Mouse (Mus musculus): ENCODE measurements around the gene Gm5269. TPM values are rescaled to one million over a fixed set of nuclear protein-coding genes. Genes with fewer than 3 reads are reported as not detected.

Gene Gm5269
- polyA plus RNA-seq, 1 experiment from 2014 or later, result not detected

GRCm38 (mm10) chr1:45924516-45924915, 34.4 kb upstream of the Gm5269 start:
- Histone ChIP-seq H3K9me3 (replicated peaks; ENCODE audit: low read length) (no peaks in the 10 kb centered on the region), H3K9ac (ENCODE audit: low read depth, low read length) (peak overlapping the region; percentile 58), H3K4me3 (replicated peaks; ENCODE audit: low read depth, low read length) (peak overlapping the region; percentile 52), H3K36me3 (ENCODE audit: insufficient read depth, low read length) (no peaks in the 10 kb centered on the region), H3K27ac (no peak overlapping the region), H3K4me1 (replicated peaks; ENCODE audit: insufficient read depth, low read length) (no peaks in the 10 kb centered on the region), H3K4me2 (ENCODE audit: low read length) (peak overlapping the region; percentile 66), H3K27me3 (ENCODE audit: insufficient read depth, low read length) (no peaks in the 10 kb centered on the region)
- ATAC-seq (replicated peaks; ENCODE audit: low FRiP score, low read depth) (no peak), DNase-seq (ENCODE audit: low spot score) (no peak)
- 45% methylated on average over 7 of the region's 7 CpGs for WGBS
- no peak for TF ChIP-seq CTCF (IDR thresholded peaks at IDR 0.05; ENCODE audit: low read depth)

- no peak overlapping the region for H3K9ac ChIP-seq (ENCODE audit: low read depth, low read length)
- H3K4me2 ChIP-seq (ENCODE audit: low read length), result peak overlapping the region; percentile 66
- H3K27ac ChIP-seq, result no peak overlapping the region
- no peak for TF ChIP-seq CTCF (IDR thresholded peaks at IDR 0.05; ENCODE audit: low read depth)
- H3K36me3 ChIP-seq (ENCODE audit: insufficient read depth, low read length), result no peaks in the 10 kb centered on the region
- peak overlapping the region; percentile 52 for H3K4me3 ChIP-seq (replicated peaks; ENCODE audit: low read depth, low read length)
- DNase-seq (ENCODE audit: low spot score) (no peak), ATAC-seq (replicated peaks; ENCODE audit: low FRiP score, low read depth) (no peak)
- WGBS, result 38% methylated on average over 4 of the region's 4 CpGs
- no peaks in the 10 kb centered on the region for H3K4me1 ChIP-seq (replicated peaks; ENCODE audit: insufficient read depth, low read length)
- no peaks in the 10 kb centered on the region for H3K9me3 ChIP-seq (replicated peaks; ENCODE audit: low read length)
- no peaks in the 10 kb centered on the region for H3K27me3 ChIP-seq (ENCODE audit: insufficient read depth, low read length)
These were observed 33.2 kb upstream of the Gm5269 start for GRCm38 (mm10) chr1:45923306-45923705.

GRCm38 (mm10) chr1:45920703-45921102, 30.6 kb upstream of the Gm5269 start:
- H3K4me1 ChIP-seq (replicated peaks; ENCODE audit: insufficient read depth, low read length), result no peaks in the 10 kb centered on the region
- H3K27me3 ChIP-seq (ENCODE audit: insufficient read depth, low read length), result no peaks in the 10 kb centered on the region
- H3K9me3 ChIP-seq (replicated peaks; ENCODE audit: low read length), result no peaks in the 10 kb centered on the region
- ATAC-seq (replicated peaks; ENCODE audit: low FRiP score, low read depth) (no peak), DNase-seq (ENCODE audit: low spot score) (no peak)
- H3K4me2 ChIP-seq (ENCODE audit: low read length), result no peak overlapping the region
- WGBS, result 62% methylated on average over 3 of the region's 3 CpGs
- no peak overlapping the region for H3K27ac ChIP-seq
- no peak overlapping the region for H3K9ac ChIP-seq (ENCODE audit: low read depth, low read length)
- no peak overlapping the region for H3K4me3 ChIP-seq (replicated peaks; ENCODE audit: low read depth, low read length)
- TF ChIP-seq CTCF (IDR thresholded peaks at IDR 0.05; ENCODE audit: low read depth), result no peak
- H3K36me3 ChIP-seq (ENCODE audit: insufficient read depth, low read length), result no peaks in the 10 kb centered on the region

- TF ChIP-seq CTCF (IDR thresholded peaks at IDR 0.05; ENCODE audit: low read depth), result no peak
- no peak for ATAC-seq (replicated peaks; ENCODE audit: low FRiP score, low read depth)
- WGBS, result 95% methylated on average over 1 of the region's 1 CpGs
These were observed 29.7 kb upstream of the Gm5269 start for GRCm38 (mm10) chr1:45919752-45920151.

GRCm38 (mm10) chr1:45917136-45917803, 27.2 kb upstream of the Gm5269 start:
- Histone ChIP-seq H3K27ac (no peak overlapping the region), H3K4me1 (replicated peaks; ENCODE audit: insufficient read depth, low read length) (no peaks in the 10 kb centered on the region), H3K4me3 (replicated peaks; ENCODE audit: low read depth, low read length) (no peak overlapping the region), H3K9me3 (replicated peaks; ENCODE audit: low read length) (no peaks in the 10 kb centered on the region), H3K4me2 (ENCODE audit: low read length) (no peak overlapping the region), H3K36me3 (ENCODE audit: insufficient read depth, low read length) (no peaks in the 10 kb centered on the region), H3K9ac (ENCODE audit: low read depth, low read length) (no peak overlapping the region), H3K27me3 (ENCODE audit: insufficient read depth, low read length) (no peaks in the 10 kb centered on the region)
- no peak for TF ChIP-seq CTCF (IDR thresholded peaks at IDR 0.05; ENCODE audit: low read depth)
- ATAC-seq (replicated peaks; ENCODE audit: low FRiP score, low read depth), result 0 out of 2 replicates have a peak, but pooled peaks have one; percentile 21
- 74% methylated on average over 4 of the region's 4 CpGs for WGBS
- DNase-seq (ENCODE audit: low spot score), result no peak

More at GRCm38 (mm10) chr1:45919752-45920151, 29.7 kb upstream of the Gm5269 start:
- H3K4me3 ChIP-seq (replicated peaks; ENCODE audit: low read depth, low read length), result no peak overlapping the region
- no peaks in the 10 kb centered on the region for H3K36me3 ChIP-seq (ENCODE audit: insufficient read depth, low read length)
- H3K4me1 ChIP-seq (replicated peaks; ENCODE audit: insufficient read depth, low read length), result no peaks in the 10 kb centered on the region
- H3K9ac ChIP-seq (ENCODE audit: low read depth, low read length), result no peak overlapping the region
- H3K4me2 ChIP-seq (ENCODE audit: low read length), result no peak overlapping the region
- H3K27me3 ChIP-seq (ENCODE audit: insufficient read depth, low read length), result no peaks in the 10 kb centered on the region
- H3K9me3 ChIP-seq (replicated peaks; ENCODE audit: low read length), result no peaks in the 10 kb centered on the region
- H3K27ac ChIP-seq, result no peak overlapping the region
- no peak for DNase-seq (ENCODE audit: low spot score)

- TF ChIP-seq CTCF (IDR thresholded peaks at IDR 0.05; ENCODE audit: low read depth), result no peak
- no peaks in the 10 kb centered on the region for H3K9me3 ChIP-seq (replicated peaks; ENCODE audit: low read length)
- no peak for ATAC-seq (replicated peaks; ENCODE audit: low FRiP score, low read depth)
- no peaks in the 10 kb centered on the region for H3K4me1 ChIP-seq (replicated peaks; ENCODE audit: insufficient read depth, low read length)
- no peak overlapping the region for H3K27ac ChIP-seq
- no peak overlapping the region for H3K4me3 ChIP-seq (replicated peaks; ENCODE audit: low read depth, low read length)
- no peak overlapping the region for H3K9ac ChIP-seq (ENCODE audit: low read depth, low read length)
- no peaks in the 10 kb centered on the region for H3K27me3 ChIP-seq (ENCODE audit: insufficient read depth, low read length)
- no peak overlapping the region for H3K4me2 ChIP-seq (ENCODE audit: low read length)
- WGBS, result 52% methylated on average over 3 of the region's 3 CpGs
- DNase-seq (ENCODE audit: low spot score), result no peak
- no peaks in the 10 kb centered on the region for H3K36me3 ChIP-seq (ENCODE audit: insufficient read depth, low read length)
These were observed 26.1 kb upstream of the Gm5269 start for GRCm38 (mm10) chr1:45916174-45916573.

Measured in kidney, postnatal 0 days (tissue).